Mouse (Mus musculus): Measurements from ENCODE around the gene Lcn5.

Lcn5 gene

GRCm38 (mm10) chr2:25657652-25658051, at the start of gene Lcn5:
Lcn5 (plus strand) TSS chr2:25657952.
- DNase-seq = no peak

- DNase-seq = no peak
These were observed 49.1 kb upstream of the Lcn5 start for GRCm38 (mm10) chr2:25608671-25609070.

DNA sequence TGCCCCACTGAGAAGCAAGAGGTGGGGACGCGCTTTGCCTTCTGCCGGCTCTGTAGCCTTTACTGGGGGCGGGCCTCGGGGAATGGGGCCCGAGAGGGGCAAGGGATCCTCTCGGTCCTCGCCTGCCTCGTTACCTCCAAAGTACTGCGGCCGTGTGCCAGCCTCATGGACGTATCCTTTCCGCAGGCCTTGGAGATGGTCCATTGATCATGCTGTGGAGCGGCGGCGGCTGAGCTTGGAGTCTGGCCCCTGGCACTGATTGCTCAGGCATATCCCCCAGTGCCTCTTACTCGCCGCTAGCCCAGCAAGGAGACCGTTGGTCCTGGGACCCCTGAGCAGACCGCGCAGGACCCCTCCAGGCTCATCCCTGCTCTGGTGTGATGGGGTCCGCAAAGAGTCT, 41.4 kb upstream of the Lcn5 start:
- no peak for DNase-seq

DNA sequence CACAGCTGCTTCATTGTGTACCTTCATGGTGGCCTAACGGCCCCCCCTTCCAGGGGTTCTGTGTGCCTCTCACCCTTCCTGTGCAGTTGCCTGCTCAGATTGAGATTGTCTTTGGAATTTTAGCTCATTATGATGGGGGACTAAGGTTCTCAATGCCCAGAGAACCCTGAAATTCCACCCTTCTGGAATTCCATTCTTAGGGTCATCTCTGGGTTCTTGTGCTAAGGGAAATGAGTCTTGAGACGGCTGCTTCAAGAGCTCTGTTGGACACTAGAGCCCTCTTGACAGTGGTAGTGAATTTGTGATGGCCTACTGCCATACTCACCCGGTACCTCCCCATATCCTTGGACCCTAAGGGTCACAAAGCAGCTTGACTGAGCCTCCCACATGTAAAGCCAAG, 40.2 kb upstream of the Lcn5 start, which contains the start of gene Ccdc183:
Gene Ccdc183, minus strand, starts transcription at position 101 of the 400 bp plus-strand sequence.
- DNase-seq = no peak

- DNase-seq = no peak
These were observed 37.4 kb upstream of the Lcn5 start for GRCm38 (mm10) chr2:25620386-25620785.

GRCm38 (mm10) chr2:25620852-25621228, 36.9 kb upstream of the Lcn5 start:
- no peak for DNase-seq

- peak; percentile 95 to 97 for DNase-seq
These were observed 36.2 kb upstream of the Lcn5 start, which contains the start of gene Tmem141 for GRCm38 (mm10) chr2:25621229-25622200. Tmem141 (minus strand) TSS chr2:25622005.

- no peak for DNase-seq
These were observed 31.8 kb upstream of the Lcn5 start for GRCm38 (mm10) chr2:25625986-25626385.

- DNase-seq = no peak
These were observed 29.9 kb upstream of the Lcn5 start, which contains the start of gene Fcna for GRCm38 (mm10) chr2:25627811-25628210. Fcna (minus strand) TSS chr2:25628030.

GRCm38 (mm10) chr2:25628738-25629137, 29.0 kb upstream of the Lcn5 start:
- peak; percentile 51 to 76 for DNase-seq

DNA sequence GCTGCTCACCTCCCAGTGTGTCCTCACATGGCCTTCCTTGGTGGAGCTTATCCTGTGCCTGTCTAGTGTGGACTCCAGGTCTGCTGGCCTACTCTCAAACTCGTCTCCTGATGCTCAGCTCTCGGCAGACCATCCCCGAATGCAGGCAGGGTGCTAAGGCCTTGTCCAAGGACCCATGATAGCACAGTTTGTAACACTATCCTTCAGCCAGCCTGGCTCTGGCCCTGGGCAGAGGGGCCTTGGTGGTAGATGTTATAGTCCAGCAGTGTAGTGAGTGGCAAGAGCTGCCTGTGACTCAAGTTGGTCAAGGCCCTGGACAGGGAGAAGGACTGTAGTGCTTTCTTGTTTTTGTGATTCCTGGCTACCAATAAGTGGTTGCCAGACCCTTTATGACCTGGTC, 24.1 kb upstream of the Lcn5 start:
- DNase-seq = no peak

DNA sequence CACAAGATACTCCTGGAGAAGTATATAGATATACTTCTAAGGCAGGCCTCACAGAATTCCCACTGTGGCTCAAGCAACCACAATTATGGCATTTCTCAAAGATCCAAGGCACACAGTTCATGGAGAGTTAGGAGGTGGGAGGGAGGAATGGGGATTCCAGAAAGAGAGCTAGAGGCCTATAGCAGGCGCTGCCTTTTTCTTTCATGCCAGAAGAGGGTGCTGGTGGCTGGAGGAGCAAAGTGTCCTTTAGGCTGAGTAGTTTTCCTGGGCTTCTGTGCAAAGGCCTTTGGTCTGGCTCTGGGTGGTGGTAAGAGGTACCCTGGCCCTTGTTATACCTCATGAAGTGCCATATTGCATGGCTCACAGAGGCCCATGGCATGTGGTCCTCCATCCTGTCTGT, 23.7 kb upstream of the Lcn5 start:
- DNase-seq = no peak

DNA sequence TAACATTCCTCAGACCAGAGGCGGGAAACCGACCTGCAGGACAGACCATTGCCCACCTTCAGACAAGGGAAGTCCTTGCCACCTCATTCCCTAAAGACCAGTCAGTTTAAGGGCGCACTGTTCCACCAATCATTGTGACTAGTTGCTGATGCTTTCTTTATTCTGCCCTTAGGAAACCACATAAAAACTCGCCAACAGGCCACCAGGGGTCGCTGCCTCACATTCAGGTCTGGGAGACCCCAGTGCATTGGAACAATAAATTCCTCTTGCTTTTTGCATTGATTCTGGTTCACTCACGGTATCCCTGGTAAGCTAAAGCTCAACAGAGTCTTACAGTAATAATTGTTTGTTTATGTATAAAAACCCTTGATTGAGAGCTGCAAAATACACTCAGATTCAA, 17.9 kb upstream of the Lcn5 start:
- DNase-seq = peak in 1 of 2 experiments; percentile 56

DNA sequence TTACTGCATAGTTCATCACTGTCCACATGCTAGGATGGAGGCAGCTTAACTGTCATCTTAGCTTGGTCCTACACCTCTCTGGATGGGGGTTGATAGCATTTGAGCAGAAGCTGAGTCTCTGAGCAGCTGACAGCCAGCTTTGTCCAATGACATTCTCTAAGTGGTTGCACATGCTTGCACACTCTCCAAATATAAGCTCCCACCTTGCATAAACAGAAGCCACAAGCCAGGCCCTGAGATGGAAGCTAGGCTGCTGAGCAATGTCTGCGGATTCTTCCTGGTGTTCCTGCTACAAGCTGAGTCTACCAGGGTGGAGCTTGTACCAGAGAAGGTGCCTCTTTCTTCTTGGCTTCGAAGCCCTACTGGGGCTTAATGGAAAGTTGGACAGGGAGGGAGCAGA, 4.8 kb upstream of the Lcn5 start, which contains the start of gene Lcn8:
Gene Lcn8, plus strand, starts transcription at position 219 of the 400 bp plus-strand sequence.
- DNase-seq = no peak

DNA sequence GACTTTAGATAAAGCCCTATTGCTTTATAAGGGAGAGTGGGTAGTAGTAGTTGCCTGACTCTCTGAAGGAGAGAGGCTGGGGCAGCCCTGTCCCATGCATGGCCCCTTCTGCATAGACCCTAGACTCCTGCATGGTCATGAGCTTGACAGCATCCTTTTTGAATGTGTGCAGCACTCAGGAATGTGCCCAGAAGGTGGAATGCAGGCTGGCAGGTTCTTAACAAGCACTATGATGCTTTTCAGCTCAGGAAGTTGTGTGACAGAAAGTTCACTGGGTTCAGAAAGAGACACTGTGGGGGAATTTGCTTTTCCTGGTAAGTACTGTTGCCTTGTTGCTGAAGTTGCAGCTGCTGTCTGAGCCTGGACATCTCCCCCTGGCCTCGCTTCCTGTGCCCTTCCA, 3.2 kb upstream of the Lcn5 start:
- DNase-seq = no peak

- no peak for DNase-seq
These were observed 1.1 kb upstream of the Lcn5 start for GRCm38 (mm10) chr2:25656691-25657090.

DNA sequence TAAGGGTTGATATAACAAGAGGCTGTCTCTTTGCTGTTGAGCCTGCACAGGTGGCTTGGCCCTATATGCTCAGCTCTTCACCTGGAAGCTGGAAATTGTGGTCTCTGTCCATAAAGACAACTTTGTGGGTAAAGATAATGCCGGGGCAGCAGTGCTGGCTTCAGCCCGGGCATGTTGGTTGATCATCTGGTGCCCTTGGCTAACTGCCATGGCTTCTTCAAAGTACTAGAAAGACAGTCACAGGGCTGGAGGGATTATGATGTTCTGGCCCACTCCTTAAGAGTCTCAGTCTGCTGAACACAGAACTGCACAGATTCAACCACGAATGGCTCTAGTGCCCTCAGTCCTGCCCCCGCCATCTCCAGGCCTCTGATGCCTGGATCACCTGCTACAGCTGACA, 506 bp upstream of the Lcn5 start:
- peak in 1 of 2 experiments; percentile 24 for DNase-seq

DNA sequence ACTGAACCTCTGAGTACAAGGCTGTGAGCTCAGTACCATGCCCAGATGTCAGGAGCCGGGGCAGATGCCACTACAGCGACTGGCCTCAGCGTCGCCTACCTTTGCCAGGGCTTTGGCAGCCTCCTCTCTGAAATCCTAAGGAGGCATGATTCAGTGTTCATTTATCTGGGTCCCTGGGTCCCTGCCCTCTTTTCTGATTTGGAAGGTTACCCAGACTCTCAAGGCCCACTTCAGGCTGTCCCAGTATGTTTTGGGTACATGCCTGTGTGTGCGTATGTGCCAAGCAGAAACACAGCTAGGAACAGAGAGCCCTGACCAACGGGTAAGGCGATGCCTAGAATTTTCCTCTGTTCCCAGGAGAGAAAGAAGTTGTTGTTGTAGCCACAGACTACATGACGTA, 2.5 kb downstream of the Lcn5 start:
- DNase-seq = no peak

DNA sequence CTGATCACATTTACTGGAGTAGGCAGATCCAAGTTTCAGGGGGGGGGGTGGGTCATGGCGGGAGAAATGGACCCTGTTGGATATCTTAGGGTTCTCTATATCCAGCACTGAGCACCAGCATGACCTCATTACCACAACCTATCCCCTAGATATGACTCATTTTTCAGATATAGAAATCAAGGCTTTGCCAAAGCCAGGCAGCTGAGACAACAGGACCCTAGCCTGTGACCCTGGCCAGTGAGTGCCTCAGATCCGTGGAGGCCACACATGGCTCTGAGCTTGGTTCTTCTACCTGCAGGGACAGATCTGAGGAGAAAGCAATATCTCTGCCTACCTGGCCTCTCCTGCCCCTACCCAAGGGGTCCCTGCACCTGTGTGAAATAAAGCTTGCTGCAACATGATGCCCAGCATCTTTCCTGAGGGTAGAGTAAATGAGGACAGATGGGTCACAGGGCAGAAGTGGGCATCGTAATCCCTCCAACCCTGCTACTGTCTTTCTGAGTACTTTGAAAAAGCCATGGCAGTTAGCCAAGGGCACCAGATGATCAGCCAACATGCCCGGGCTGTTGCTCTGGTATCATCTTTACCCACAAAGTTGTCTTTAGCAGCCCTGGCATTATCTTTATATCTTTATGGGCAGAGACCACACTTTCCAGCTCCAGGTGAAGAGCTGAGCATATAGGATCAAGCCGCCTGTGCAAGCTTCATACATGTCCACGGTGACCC, 3.7 kb downstream of the Lcn5 start:
- no peak for DNase-seq

- DNase-seq = peak; percentile 56 to 67
These were observed 5.8 kb downstream of the Lcn5 start for GRCm38 (mm10) chr2:25663511-25663910.

DNA sequence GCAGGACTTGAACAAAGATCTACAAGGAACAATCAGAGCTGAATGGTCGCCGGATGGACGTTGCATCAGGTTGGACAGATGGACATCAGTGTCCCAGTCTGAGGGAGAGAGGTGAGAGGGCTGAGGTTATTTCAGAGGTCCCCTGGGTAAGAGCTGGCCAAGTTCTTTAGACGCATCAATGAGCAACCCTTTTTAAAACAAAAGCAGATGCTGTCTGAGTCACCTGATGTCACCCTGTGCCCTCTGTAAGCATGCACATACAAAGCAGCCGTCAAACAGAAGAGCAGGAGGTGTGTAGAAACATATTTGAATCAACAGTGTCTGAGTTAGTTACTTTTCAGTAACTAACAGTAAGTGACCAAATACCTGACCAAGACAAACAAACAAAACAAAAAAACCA, 6.4 kb downstream of the Lcn5 start:
- DNase-seq = no peak

- DNase-seq = no peak
These were observed 8.8 kb downstream of the Lcn5 start for GRCm38 (mm10) chr2:25666516-25666915.

DNA sequence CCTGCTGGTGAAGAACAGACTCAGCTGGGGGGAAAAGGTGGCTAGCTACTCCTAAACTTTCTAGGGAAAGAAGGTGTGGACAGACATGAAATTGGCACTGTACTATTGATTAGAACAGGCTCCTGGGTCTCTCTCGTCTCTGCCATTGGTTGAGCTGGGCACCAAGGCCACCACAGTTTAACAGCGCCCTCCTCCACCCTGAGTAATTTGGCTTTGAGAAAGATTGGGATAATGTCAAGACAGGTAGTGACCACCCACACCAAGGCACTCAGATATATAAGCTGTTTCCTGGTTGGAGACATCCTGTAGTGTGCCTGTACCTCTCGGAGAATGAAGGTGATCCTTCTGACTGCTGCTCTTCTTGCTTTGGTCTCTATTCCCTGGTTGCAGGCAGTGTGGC, 18.7 kb downstream of the Lcn5 start, which contains the start of gene Lcn6:
Gene Lcn6, plus strand, starts transcription at position 301 of the 400 bp plus-strand sequence.
- DNase-seq = no peak

DNA sequence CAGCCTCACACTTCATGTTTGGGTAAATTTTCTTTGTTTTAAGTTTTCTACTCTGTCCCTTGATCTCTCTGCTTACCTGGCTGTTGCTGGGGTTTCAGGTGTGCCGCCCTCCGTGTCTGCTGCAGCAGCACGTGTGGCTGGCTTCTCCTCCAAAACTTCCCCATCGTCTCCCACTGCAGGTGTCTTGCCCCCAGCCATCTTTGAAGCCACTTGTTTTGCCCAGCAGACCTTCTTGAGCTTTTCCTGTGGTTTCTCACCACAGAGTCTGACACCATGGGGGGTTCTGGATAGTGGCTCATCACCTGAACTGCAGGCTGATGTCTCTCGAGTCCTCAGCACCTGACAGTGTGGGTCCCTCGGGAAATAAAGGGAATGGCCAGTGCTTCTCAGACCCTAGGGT, 21.8 kb downstream of the Lcn5 start:
- DNase-seq = no peak
